Mouse (Mus musculus): ENCODE results near the gene 1700029H14Rik.

1700029H14Rik gene

DNA sequence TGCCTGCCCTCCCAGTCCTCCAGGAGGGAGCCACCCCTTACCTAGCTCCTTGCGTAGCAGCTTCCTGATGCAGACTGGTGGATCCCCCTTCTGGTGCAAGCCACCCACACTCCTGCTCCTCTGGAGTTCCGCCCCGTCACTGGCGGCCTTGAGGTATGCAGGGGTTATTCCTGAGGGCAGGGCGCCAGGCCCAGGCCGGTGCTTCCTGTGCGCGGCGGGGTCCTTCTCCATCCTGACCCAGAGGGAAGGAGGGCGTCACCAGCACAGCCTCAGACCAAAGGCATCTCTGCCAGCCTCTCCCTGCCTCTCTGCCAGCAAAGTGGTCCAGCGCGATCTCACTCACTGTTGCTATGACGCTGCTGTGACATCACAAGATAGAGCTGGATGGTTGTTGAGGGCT is at the start of gene 1700029H14Rik:
Gene 1700029H14Rik (minus strand): TSS at position 344 of the 400 bp plus-strand sequence.
- no peak for DNase-seq (ENCODE audit: low read depth, low spot score)

DNA sequence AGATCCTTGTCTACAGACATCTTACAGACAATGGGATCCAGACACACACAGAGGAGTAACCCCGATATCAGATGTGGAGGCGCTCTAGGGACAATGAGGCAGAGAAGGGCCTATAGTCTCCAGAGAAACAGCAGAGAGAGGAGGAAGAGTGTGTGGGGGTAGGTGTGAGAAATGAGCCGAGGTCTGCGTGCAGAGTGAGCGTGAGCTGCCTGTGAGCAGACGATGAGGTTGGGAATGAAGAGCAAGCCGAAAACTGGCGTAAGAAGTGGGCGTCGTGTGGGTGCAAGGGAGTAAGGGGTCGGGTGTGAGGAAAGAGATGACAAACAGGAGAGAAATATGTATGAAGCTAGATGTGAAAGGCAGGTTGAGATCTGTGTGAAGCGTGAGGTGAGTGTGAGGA is 49.4 kb upstream of the 1700029H14Rik start:
- DNase-seq (ENCODE audit: low read depth, low spot score) = no peak

DNA sequence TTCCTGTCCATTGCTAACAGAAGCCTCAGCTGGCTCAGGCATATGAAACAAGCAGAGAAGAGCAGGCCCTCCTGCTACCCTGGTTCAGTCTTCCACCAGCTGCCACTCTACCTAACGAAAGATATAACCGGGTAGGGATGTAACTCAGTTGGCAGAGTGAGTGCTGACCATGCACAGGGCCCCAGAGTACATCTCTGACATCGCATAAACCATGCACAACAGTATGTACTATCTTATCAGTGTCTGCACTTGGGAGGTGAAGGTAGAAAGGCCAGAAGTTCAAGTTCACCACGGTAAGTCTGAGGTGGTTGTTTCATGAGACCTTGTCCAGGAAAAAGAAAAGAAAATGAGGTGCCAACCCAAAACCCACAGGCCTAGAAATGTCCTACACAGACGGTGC is 47.7 kb upstream of the 1700029H14Rik start:
- DNase-seq (ENCODE audit: low read depth, low spot score) = no peak

DNA sequence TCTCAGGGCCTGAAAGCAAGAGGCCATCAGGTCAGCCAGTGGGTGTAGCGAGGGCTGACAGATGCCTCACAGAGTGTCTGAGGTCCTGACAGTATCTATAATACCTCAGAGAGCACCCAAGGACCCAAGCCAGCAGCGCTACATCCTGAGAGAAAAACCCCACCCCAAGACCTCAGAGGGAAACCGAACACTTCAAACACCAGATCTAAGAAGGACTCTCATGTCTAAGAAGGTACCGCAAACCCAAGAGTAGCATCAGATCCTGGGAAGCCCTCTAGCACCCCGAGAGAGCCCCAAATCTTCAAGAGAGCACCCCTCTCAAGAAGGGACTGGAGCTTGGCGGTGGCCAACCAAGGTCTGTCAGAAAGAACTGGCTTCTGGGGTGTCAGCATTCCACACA is 46.7 kb upstream of the 1700029H14Rik start:
- no peak for DNase-seq (ENCODE audit: low read depth, low spot score)

DNA sequence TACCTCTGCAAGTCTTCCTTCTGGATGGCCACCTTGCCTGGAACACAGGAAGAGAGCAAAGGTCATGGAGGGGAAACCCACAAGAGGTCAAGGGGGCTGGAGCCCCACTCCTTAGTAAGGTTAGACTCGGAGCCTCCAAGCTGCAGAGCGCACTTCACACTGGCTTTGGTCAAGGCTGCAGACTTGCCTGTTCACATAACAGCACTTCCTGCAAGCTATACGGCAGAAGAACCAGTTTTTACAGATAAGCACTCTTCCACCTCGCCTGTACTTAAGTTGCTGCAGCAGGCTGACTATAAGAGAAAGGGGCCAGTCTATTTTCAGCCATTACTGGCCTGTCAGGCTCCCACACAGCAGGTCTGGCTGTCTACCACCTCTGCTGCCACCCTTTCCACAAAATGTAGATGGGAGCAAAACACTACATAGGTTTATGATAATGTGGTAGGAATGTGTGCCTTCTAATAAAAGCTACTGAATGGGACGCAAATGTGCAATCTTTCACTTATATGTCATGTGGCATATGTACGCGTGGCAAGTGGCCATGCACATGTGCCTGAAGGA is 43.7 kb upstream of the 1700029H14Rik start:
- DNase-seq (ENCODE audit: low read depth, low spot score) = no peak

DNA sequence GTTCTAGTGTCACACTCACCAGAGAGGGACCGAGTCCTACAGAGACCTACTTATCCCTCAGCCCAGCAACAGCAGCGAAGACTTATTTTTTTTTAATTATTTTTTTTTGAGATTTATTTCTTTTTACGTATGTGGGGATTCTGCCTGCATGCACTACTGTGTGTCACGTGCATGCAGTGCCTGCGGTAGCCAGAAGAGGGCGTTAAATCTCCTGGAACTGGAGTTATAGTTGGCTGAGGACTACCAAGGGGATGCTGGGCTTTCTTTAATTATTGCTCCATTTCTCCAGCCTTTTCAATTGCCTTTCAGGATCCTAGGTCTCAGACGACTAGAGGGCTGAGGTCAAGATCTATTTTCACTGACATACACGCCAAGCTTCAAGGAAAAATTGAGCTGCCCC is 40.4 kb upstream of the 1700029H14Rik start:
- DNase-seq (ENCODE audit: low read depth, low spot score) = peak; percentile 51

DNA sequence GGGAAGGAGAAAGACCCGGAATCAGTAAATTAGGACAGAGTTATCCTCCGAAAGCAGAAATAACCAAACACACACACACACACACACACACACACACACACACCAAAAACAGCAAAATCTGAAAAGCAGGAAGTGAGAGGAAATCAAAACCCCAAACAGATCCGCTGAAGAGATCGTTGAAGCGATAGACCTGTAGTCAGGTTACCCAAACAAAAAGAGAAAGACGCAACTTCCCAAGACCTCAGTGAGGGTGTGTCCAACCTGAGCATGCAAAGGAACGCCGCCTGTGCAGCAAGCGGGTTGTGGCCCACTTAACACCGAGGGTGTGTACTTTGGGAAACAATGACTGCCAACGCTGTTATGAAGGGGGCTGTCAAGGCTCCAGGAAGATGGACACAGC is 38.9 kb upstream of the 1700029H14Rik start:
- no peak for DNase-seq (ENCODE audit: low read depth, low spot score)

DNA sequence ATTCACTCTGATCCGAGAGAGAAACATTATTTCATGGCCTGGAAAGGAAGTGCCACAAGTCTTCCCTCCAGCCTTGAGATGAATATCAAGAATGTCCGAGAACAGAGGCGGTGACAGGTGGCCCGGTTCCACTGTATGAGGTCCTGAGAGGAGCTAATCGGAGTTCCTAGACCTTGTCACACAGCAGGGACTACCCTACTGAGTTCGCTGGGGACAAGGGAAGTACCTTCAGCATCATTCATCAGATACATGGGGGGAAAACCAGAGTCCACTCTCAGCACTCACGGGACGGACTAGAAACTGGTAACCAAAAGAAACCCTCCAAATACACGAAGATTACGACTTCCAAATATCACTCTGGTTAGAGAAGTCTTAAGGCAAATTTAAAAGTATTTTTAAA is 38.5 kb upstream of the 1700029H14Rik start:
- DNase-seq (ENCODE audit: low read depth, low spot score) = no peak

DNA sequence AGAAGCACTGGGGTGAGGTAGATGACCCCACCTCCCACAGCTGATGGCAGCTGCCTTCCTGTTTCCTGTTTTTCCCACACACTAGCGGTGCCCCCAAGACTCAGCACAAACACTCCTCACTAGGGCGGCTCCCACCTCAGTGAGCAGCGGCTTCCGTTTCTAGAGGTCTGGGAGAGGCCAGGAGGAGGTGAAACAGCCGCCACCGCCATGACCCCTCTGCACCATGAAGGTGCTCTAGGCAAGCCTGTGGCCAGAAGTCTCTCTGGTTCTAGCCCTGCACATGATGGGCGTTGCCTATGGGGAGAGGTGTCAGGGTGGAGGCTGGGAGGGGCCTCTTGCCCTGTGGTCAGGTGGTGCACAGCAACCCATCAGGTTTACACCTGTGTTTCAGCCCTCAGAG is 37.9 kb upstream of the 1700029H14Rik start:
- DNase-seq (ENCODE audit: low read depth, low spot score) = no peak

DNA sequence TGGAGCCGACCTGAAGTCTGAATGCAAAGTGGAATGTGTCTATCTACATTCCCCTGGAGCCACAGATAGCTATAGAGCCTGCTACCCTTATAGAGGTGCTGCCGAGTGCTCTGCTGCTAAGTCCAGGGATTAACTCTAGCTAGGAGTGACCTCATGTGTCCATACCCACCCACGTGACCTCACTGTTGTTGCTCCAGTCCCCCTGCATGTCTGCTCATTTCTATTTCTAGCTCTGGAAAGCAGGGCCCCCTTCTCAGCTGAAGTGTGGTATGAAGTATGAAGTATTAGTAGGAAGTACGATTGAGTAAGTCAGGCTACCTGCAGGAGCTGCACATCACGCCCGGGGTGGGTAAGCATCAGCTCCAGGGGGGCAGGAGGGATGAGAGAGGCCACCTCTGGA is 35.5 kb upstream of the 1700029H14Rik start:
- DNase-seq (ENCODE audit: low read depth, low spot score) = no peak

DNA sequence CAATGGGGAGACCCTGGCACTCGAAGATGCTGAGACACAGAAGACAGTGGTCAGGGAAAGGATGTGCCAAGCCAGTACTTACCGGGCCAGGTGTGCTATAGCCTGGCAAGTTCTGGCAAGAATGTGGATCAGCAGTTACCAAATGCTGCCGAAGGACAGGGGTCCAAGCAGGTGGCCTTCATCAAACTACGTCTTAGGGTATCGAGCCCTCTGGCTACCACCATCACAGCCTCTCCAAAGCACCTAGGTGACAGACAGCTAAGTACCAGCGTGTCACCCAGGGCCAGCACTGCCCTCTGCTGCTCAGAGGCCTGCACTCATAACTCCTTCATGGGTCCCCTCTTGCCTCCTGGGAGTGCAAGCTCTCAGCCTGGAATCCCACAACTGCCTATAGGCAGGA is 33.6 kb upstream of the 1700029H14Rik start:
- no peak for DNase-seq (ENCODE audit: low read depth, low spot score)

DNA sequence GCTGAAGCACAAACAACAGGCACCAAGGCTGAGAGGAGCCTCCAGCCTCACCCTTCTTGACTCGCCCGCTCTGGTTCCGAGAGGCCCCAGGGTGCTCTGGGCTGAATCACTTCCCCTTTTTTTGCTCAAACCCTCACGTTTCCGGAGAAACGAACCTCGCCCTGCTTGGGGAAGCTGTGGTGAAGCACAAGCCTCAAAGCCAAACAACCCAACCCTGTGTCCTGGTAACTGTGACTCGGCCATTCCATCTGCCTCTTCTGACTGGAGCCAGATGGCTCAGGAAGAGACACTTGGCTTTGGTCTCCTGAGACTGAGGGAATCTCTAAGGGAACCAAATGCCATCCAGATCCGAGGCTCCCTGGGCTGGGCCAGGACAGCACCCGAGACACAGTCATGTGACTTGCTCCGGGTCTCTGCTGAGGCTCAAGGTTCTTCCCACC is 32.6 kb upstream of the 1700029H14Rik start:
- no peak for DNase-seq (ENCODE audit: low read depth, low spot score)

DNA sequence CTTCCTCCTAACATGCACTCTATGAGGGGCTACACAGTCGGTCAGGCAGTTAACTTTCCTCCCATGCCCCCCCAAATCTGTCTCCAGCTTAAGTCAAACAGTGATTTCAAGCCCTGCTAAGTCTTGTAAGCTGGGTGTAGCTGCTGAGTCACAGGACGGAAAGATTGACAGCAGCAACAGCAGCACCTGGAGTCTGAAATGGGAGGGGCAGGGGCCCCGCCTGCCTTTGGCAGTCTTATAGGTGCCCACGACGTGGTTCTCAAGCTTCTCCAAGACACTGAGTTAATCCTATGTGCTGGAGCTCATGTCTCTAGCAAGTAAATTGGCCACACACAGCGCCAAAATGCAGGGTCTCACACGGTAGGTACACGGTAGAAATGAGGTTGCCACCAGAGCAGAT is 31.1 kb upstream of the 1700029H14Rik start:
- no peak for DNase-seq (ENCODE audit: low read depth, low spot score)

DNA sequence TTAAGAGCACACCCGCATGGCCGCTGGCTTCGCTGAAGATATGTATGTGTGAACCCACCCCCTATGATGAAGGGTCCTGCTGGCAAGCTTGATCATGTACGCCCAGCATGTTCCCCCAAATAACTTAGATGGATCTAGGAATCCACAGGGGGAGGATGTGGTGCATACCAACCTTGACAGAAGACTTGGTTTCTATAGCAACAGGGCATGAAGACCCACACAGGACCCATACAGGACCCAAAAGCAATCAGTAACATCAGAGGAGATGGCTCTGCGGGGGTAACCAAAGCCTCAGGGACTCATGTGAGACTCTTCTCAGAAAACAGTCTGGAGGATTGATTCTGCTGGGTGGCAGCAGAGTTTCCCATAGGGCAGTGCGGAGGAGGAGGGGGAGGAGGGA is 29.0 kb upstream of the 1700029H14Rik start:
- no peak for DNase-seq (ENCODE audit: low read depth, low spot score)

DNA sequence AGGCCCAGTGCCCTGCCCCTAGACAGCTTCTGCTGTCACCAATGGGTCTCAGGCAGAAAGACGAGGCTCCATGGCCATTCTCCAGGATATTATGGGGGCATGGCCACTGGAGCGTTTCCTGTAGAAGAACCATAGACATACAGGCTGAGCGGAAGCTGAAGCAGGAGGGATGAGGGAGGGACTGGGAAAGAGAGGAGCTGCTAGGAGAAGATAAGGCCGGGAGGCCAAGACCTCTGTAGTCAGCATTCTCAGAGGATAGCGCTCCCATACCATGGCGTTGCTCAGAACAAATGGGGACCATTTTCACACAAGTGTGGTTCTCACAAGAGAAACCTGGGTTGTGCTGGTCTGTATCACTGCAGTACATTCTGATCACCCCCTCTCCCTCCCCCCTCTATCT is 26.8 kb upstream of the 1700029H14Rik start:
- no peak for DNase-seq (ENCODE audit: low read depth, low spot score)

DNA sequence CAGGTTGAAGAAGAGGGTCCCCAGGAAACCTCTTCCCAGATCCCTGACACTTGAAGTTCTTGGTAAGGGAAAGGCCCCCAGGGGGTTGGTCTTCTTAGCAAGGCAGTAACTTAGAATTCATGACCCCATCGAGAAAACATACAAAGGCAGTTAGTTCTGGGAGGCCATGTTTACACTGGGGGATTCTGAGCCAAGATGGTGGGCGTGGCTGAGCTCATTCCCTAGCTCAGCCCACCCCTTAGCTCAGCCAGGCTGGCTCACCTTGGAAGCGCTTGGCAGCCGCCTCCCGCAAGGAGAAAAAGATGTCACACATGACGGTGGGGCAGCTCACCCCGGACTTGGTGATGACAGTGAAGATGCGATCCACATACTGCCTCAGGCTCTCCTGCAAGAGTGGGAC is 22.4 kb upstream of the 1700029H14Rik start:
- DNase-seq (ENCODE audit: low read depth, low spot score) = no peak

DNA sequence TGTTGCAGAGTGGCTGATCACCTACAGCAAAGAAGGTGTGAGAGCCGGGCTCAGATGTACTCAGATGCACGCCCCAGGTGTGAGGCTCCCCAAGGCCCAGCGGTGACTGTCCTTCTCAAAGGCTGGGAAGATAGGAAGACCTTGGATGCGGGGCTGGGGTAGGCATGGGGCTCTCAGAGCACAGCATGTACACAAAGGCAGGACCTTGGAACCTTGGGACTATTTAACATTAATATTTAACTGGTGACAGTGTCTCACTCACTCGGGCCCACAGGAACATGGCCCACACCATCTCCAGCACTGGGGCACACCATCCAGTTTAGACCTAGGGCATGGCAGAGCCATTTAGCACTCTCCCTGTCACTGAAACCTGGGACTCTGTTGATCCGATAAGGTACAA is 15.6 kb upstream of the 1700029H14Rik start:
- no peak for DNase-seq (ENCODE audit: low read depth, low spot score)

DNA sequence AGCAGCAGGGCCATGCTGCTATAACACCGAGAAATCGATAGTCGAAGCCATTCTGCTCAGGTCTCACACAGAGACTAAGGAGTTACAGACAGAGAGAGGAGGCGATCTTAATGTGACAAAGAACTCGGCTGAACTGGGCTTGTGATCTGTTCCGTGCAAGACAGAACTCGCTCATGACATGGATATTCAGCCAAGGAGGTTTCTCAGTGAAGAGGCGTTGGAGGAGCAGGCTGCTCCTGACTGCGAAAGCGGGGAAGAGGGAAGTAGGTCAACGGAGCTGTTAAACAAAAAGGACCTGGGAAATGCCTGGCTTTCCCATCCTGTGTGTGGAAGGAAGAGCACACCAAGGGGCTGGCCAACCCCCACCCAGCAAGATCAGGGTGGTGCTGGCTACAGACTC is 9.7 kb upstream of the 1700029H14Rik start:
- DNase-seq (ENCODE audit: low read depth, low spot score) = no peak

DNA sequence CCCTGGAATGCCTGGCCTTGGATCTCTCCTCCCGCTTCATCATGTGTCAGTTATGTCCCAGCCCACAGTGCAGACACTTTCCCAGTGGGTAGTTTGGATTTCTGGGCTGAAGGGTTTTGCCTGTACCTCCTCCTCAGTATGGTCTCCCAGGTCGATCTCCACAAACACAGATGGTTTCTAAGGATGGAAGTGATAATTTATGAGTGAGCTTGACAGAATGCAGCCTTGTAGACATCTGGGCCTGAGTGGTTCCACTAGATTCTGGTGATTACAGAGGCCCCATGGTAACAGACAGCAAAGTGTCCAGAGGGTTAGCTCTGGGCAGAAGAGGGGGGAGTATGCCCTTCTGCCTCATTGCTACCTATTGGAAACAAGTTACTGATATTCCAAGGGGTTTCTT is 4.7 kb downstream of the 1700029H14Rik start:
- no peak for DNase-seq (ENCODE audit: low read depth, low spot score)

DNA sequence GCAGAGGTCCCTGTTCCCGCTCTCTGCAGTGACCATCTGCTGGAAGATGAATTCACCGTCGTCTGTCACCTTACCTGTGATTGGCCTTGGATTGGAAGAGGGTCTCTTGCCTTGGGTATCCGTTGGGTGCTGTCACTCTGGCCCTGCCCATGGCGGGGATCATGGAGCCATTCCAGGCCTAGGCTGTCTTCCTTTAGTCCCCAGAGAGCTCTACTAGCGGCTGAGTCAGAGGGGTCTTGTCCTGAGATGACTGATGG is 10.8 kb downstream of the 1700029H14Rik start:
- no peak for DNase-seq (ENCODE audit: low read depth, low spot score)

DNA sequence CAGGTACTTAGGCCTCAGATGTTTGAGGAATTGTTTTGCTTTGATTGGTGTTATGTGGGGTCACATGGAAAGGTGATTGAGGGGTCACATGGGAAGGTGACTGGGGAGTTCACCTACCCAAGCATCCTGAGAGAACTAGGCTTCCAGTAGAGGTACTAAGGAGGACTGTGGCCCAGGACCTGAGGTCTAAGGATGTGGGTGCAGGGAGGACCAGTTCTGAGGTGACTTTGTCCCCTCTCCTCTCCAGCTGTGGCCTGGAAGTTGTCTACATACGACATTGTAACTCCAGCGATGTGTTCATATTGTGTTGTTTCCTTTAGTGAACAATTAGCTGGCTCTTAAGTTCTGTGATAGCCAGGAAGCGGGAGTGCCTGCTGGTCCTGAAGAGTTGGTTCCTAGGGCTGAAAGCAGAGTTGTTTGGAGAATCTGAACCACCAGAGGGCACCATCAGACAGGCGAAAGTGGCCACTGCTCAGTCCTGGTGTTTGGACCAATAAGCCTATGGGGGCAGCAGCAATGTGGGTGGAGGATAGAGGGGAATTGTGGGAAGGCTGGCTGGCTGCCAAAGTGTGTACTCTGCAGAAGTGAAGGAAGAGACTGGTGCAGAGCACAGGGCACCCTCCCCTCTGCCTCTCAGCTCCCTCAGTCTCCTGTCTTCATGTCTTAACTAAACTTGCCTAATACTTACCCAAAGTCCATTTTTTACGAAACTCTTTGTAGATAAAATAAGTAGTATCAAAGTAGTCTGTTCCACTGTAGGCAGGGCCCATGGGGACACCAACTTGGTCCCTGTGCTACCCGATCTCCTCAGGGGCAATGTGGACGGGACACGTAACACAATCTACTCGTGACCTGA is 11.3 kb downstream of the 1700029H14Rik start:
- peak; percentile 89 for DNase-seq (ENCODE audit: low read depth, low spot score)

DNA sequence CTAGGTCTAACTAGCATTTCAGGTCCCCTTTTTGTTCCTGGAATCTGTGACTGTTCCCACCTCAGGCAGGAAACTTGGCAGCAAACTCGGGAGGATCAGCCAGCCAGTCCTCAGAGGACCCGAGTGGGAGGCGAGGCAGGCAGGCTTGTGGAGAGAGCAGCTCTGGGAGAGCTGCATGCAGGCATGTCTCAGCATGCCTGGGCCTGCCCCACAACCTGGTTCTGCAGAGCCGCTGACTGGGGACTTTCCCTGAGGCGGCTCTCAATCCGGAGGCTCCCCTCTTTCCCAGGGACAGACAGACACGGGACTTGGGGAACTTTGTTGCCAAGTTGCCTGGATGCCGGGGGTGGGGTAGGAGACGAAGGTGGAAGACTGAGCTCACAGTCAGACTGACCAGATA is 13.4 kb downstream of the 1700029H14Rik start:
- no peak for DNase-seq (ENCODE audit: low read depth, low spot score)

DNA sequence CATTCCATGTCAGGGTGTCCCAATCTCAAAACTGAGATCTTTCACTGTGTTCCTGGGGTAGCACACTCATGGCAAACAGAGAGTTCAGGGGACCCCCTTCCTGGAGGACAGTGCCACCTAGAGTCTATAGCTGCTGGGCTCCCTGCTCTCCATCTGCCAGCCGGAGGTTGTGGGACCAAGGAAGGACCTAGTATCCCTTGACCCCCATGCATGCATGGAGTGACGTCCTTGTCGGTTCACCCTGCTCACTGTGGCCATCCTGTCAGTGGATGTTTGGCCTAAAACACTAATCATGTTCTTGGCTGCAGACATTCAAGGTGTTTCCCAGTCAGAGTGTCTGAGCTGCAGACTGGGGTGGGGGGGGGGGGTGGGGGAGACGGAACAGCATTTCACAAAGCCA is 14.0 kb downstream of the 1700029H14Rik start:
- no peak for DNase-seq (ENCODE audit: low read depth, low spot score)

DNA sequence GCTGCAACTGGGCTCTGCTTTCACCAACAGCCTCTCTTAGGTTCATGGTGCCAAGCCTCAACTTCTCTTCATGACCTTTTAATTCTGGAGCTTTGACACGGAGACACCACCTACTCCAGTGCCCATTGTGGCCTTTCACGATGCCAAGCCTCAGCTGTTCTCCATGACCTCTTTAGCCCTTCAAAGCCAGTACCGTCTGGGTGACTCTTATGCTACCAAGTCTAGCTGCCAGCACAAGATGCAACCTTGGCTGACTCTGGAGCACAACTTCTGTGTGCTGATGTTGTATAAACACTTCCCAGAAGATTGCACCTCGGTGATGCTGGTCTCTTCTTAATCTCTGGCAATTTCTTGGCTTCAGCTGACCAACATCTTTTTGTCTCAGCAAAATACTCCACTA is 15.8 kb downstream of the 1700029H14Rik start:
- DNase-seq (ENCODE audit: low read depth, low spot score) = no peak

Data from mesoderm, embryonic 11.5 days (tissue).